9 mouse cellular contexts compared by ENCODE assay signal in the genomic region with DNA sequence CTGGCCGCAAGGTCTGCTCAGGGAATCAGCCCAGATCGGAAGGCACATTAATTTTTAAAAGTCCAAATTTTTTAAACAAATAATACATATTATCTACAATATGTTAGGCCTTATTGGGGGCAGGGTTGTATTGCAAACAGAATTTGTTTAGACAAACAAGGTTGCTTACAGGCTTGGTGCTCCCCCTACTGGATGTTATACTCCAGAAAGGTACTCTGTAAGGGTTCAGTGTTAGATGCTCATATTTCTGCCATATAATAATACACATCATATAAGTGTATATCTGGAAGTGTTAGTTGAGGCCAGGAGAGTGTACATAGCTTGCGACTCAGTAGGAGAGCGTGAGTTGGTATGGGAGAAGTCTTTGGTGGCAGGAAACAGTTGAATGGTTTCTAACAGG. TPM values are rescaled to one million over a fixed set of nuclear protein-coding genes. Genes with fewer than 3 reads are reported as not detected.
DNase-seq lines count a peak whose midpoint lies in the region; ATAC-seq and TF ChIP-seq lines count a peak whose summit lies in the region.
"Had no signal": no experiment of that assay in that cellular context is flagged by ENCODE, and none has a peak within 500 bp of the region (broad histone marks: within the 10 kb centered on the region; RNA-seq: fewer than 3 reads in every experiment).

No protein-coding gene starts in this region.

- in situ Hi-C loops in Patski (cut with MboI; ENCODE audit: low pct_unique_long_range_greater_than_20kb), result no loop called here

- peaks cover 31% of the 10 kb centered on the region for H3K36me3 ChIP-seq in forebrain, embryonic 13.5 days (ENCODE audit: poor library complexity, severe bottlenecking)
- peaks cover 28% of the 10 kb centered on the region for H3K36me3 ChIP-seq in forebrain, embryonic 15.5 days
- H3K36me3 ChIP-seq in liver, embryonic 14.5 days (replicated peaks; ENCODE audit: control insufficient read depth, insufficient read depth, low read depth), result no peaks in the 10 kb centered on the region
- peaks cover 28% of the 10 kb centered on the region for H3K36me3 ChIP-seq in liver, embryonic 12.5 days

- TF ChIP-seq CTCF in liver, embryonic 14.5 days (IDR thresholded peaks at IDR 0.05; ENCODE audit: low read depth), result peak; percentile 47; the same call in 1 of the 2 replicates
- TF ChIP-seq CTCF in Patski (IDR thresholded peaks at IDR 0.05), result peak; percentile 45

- no peak overlapping the region for H3K4me3 ChIP-seq in forebrain, embryonic 13.5 days
- no peak overlapping the region for H3K4me3 ChIP-seq in forebrain, embryonic 15.5 days
- H3K4me3 ChIP-seq in liver, embryonic 14.5 days (ENCODE audit: insufficient read depth in 1 of 2, low read depth in 2 of 2, low read length in 2 of 2), result no peak overlapping the region
- no peak overlapping the region for H3K4me3 ChIP-seq in liver, embryonic 12.5 days

- POLR2A ChIA-PET in Patski (lab: Charles Lee), result no interaction called here

- no peaks in the 10 kb centered on the region for H3K9me3 ChIP-seq in forebrain, embryonic 13.5 days (replicated peaks)
- no peaks in the 10 kb centered on the region for H3K9me3 ChIP-seq in forebrain, embryonic 15.5 days
- H3K9me3 ChIP-seq in liver, embryonic 14.5 days (ENCODE audit: control insufficient read depth, low read length), result no peaks in the 10 kb centered on the region
- H3K9me3 ChIP-seq in liver, embryonic 12.5 days (replicated peaks), result no peaks in the 10 kb centered on the region

- H3K9ac ChIP-seq in forebrain, embryonic 13.5 days, result no peak overlapping the region
- H3K9ac ChIP-seq in forebrain, embryonic 15.5 days (replicated peaks), result no peak overlapping the region
- no peak overlapping the region for H3K9ac ChIP-seq in liver, embryonic 14.5 days (replicated peaks)
- H3K9ac ChIP-seq in liver, embryonic 12.5 days, result no peak overlapping the region

- no peak overlapping the region for H3K27ac ChIP-seq in forebrain, embryonic 13.5 days
- no peak overlapping the region for H3K27ac ChIP-seq in forebrain, embryonic 15.5 days (replicated peaks)
- no peak overlapping the region for H3K27ac ChIP-seq in liver, embryonic 14.5 days
- no peak overlapping the region for H3K27ac ChIP-seq in liver, embryonic 12.5 days

- CTCF ChIA-PET in Patski (lab: Charles Lee), result interaction anchor here (1.2 kb wide), 1 partner anchor 64 kb away, joined by 3 read pairs; no protein-coding TSS in a partner anchor

- no peak overlapping the region for H3K4me2 ChIP-seq in forebrain, embryonic 13.5 days
- no peak overlapping the region for H3K4me2 ChIP-seq in forebrain, embryonic 15.5 days (replicated peaks)
- no peak overlapping the region for H3K4me2 ChIP-seq in liver, embryonic 14.5 days (ENCODE audit: low read depth)
- H3K4me2 ChIP-seq in liver, embryonic 12.5 days, result no peak overlapping the region

- H3K27me3 ChIP-seq in forebrain, embryonic 13.5 days, result no peaks in the 10 kb centered on the region
- H3K27me3 ChIP-seq in forebrain, embryonic 15.5 days, result no peaks in the 10 kb centered on the region
- H3K27me3 ChIP-seq in liver, embryonic 14.5 days (ENCODE audit: control insufficient read depth, insufficient read depth, low read length), result no peaks in the 10 kb centered on the region
- H3K27me3 ChIP-seq in liver, embryonic 12.5 days (replicated peaks), result no peaks in the 10 kb centered on the region
- H3K27me3 ChIP-seq in Patski, result no peaks in the 10 kb centered on the region

- H3K4me1 ChIP-seq in forebrain, embryonic 13.5 days, result no peaks in the 10 kb centered on the region
- no peaks in the 10 kb centered on the region for H3K4me1 ChIP-seq in forebrain, embryonic 15.5 days
- no peaks in the 10 kb centered on the region for H3K4me1 ChIP-seq in liver, embryonic 14.5 days (replicated peaks; ENCODE audit: control insufficient read depth in 2 of 2, insufficient read depth in 2 of 2, low read length in 1 of 2)
- H3K4me1 ChIP-seq in liver, embryonic 12.5 days, result no peaks in the 10 kb centered on the region

- DNase-seq in liver, embryonic 14.5 days (ENCODE audit: low read depth in 3 of 3, low spot score in 3 of 3), result peak in 1 of 3 experiments; percentile 7
- no peak for DNase-seq in Patski (ENCODE audit: low read depth, low spot score)
- DNase-seq in retina, postnatal 1 day, result peak; percentile 42
- DNase-seq in yolk sac, embryonic 10.5 days (ENCODE audit: low spot score), result no peak
- DNase-seq in layer of hippocampus, postnatal 14 days (ENCODE audit: low spot score in 2 of 2), result no peak
- DNase-seq: cerebellum, adult 2 months had no signal

- no peak for TF ChIP-seq EP300 in liver, embryonic 14.5 days (IDR thresholded peaks at IDR 0.05; ENCODE audit: low read depth)

- WGBS in forebrain, embryonic 13.5 days, result 93% methylated on average over 4 of the region's 4 CpGs
- WGBS in forebrain, embryonic 15.5 days, result 95% methylated on average over 4 of the region's 4 CpGs
- 78% methylated on average over 4 of the region's 4 CpGs for WGBS in liver, embryonic 14.5 days (ENCODE audit: insufficient replicate concordance)
- WGBS in liver, embryonic 12.5 days (ENCODE audit: insufficient replicate concordance), result 84% methylated on average over 4 of the region's 4 CpGs

- ATAC-seq in forebrain, embryonic 13.5 days, result 0 out of 2 replicates have a peak, but pooled peaks have one; percentile 33
- no peak for ATAC-seq in forebrain, embryonic 15.5 days (replicated peaks)
- ATAC-seq in liver, embryonic 14.5 days (ENCODE audit: insufficient read depth), result no peak
- no peak; the same call in 1 of the 2 replicates for ATAC-seq in liver, embryonic 12.5 days
- no peak for ATAC-seq in Patski

RNA-seq across cellular contexts. Expression of a gene that starts 7.7 kb away (rescaled TPM):
- polyA plus RNA-seq in forebrain, embryonic 13.5 days (2015; fragmentation: Nextera tagmentation; extraction: Ambion mirVana), result 36.8 and 37.7 TPM in 2 replicates
- 35.5 and 37.4 TPM in 2 replicates for polyA plus RNA-seq in forebrain, embryonic 15.5 days (2015; fragmentation: Nextera tagmentation; extraction: Ambion mirVana)
- polyA plus RNA-seq in liver, embryonic 14.5 days (2012; rRNA removed), result 2.5 and 4.7 TPM in 2 replicates
- 4.6 and 5.4 TPM in 2 replicates for polyA plus RNA-seq in liver, embryonic 14.5 days (2014; fragmentation: Nextera tagmentation; extraction: Ambion mirVana)
- polyA plus RNA-seq in liver, embryonic 12.5 days (2016; fragmentation: Nextera tagmentation; extraction: Ambion mirVana), result 10.6 and 11.1 TPM in 2 replicates
- polyA plus RNA-seq in Patski (2021), result 14.7 TPM
- total RNA-seq in layer of hippocampus, postnatal 14 days (2021), result 10 to 100 TPM; 18.4 to 22.5 TPM

RNA-seq across cellular contexts. Expression of a gene that starts 36.5 kb away (rescaled TPM):
- 29.5 and 30.1 TPM in 2 replicates for polyA plus RNA-seq in forebrain, embryonic 13.5 days (2015; fragmentation: Nextera tagmentation; extraction: Ambion mirVana)
- 31.5 and 32.0 TPM in 2 replicates for polyA plus RNA-seq in forebrain, embryonic 15.5 days (2015; fragmentation: Nextera tagmentation; extraction: Ambion mirVana)
- 2.3 and 2.8 TPM in 2 replicates for polyA plus RNA-seq in liver, embryonic 14.5 days (2012; rRNA removed)
- polyA plus RNA-seq in liver, embryonic 14.5 days (2014; fragmentation: Nextera tagmentation; extraction: Ambion mirVana), result 3.7 and 4.0 TPM in 2 replicates
- 6.1 and 7.5 TPM in 2 replicates for polyA plus RNA-seq in liver, embryonic 12.5 days (2016; fragmentation: Nextera tagmentation; extraction: Ambion mirVana)
- 42.3 TPM for polyA plus RNA-seq in Patski (2021)
- total RNA-seq in layer of hippocampus, postnatal 14 days (2021), result 10 to 100 TPM; 38.4 to 41.8 TPM

RNA-seq across cellular contexts. Expression of a gene that starts 36.7 kb away (rescaled TPM):
- 40.5 and 40.8 TPM in 2 replicates for polyA plus RNA-seq in forebrain, embryonic 13.5 days (2015; fragmentation: Nextera tagmentation; extraction: Ambion mirVana)
- polyA plus RNA-seq in forebrain, embryonic 15.5 days (2015; fragmentation: Nextera tagmentation; extraction: Ambion mirVana), result 29.0 and 31.8 TPM in 2 replicates
- 7.7 and 10.2 TPM in 2 replicates for polyA plus RNA-seq in liver, embryonic 14.5 days (2012; rRNA removed)
- polyA plus RNA-seq in liver, embryonic 14.5 days (2014; fragmentation: Nextera tagmentation; extraction: Ambion mirVana), result 13.2 and 15.4 TPM in 2 replicates
- 26.6 and 28.5 TPM in 2 replicates for polyA plus RNA-seq in liver, embryonic 12.5 days (2016; fragmentation: Nextera tagmentation; extraction: Ambion mirVana)
- polyA plus RNA-seq in Patski (2021), result 44.0 TPM
- total RNA-seq in layer of hippocampus, postnatal 14 days (2021), result 10 to 100 TPM; 11.1 to 11.4 TPM

RNA-seq across cellular contexts. Expression of a gene that starts 53.0 kb away (rescaled TPM):
- 108 and 113 TPM in 2 replicates for polyA plus RNA-seq in forebrain, embryonic 13.5 days (2015; fragmentation: Nextera tagmentation; extraction: Ambion mirVana)
- polyA plus RNA-seq in forebrain, embryonic 15.5 days (2015; fragmentation: Nextera tagmentation; extraction: Ambion mirVana), result 68.3 and 75.9 TPM in 2 replicates
- 15.4 and 21.0 TPM in 2 replicates for polyA plus RNA-seq in liver, embryonic 14.5 days (2012; rRNA removed)
- 57.1 and 60.1 TPM in 2 replicates for polyA plus RNA-seq in liver, embryonic 14.5 days (2014; fragmentation: Nextera tagmentation; extraction: Ambion mirVana)
- 76.5 and 83.8 TPM in 2 replicates for polyA plus RNA-seq in liver, embryonic 12.5 days (2016; fragmentation: Nextera tagmentation; extraction: Ambion mirVana)
- 22.7 TPM for polyA plus RNA-seq in Patski (2021)
- total RNA-seq in layer of hippocampus, postnatal 14 days (2021), result 1 to 10 TPM; 6.2 to 8.2 TPM
